Mouse (Mus musculus) brain, embryonic 14.5 days (tissue): ENCODE results near the gene Slc1a5. TPM values are rescaled to one million over a fixed set of nuclear protein-coding genes. Genes with fewer than 3 reads are reported as not detected.

ENCODE experiments used
- DNase-seq: peaks from one replicate; pipeline ENCODE4 v3.0.0-alpha.2; 2011; ENCODE audit warnings: low read depth
- CTCF ChIP-seq: fragments of 200-500 bp; IDR thresholded peaks from 2 replicates; pipeline ENCODE4 v1.5.1; 2012; ENCODE audit warnings: inconsistent platforms, mild to moderate bottlenecking, moderate library complexity, borderline replicate concordance; ENCODE audit not compliant: insufficient read depth, insufficient read length; ENCODE audit errors: extremely low read depth
- POLR2A ChIP-seq: fragments of 200-500 bp; IDR thresholded peaks from 2 replicates; pipeline ENCODE4 v1.6.1; 2012; ENCODE audit warnings: mild to moderate bottlenecking, inconsistent platforms, borderline replicate concordance; ENCODE audit not compliant: poor library complexity, insufficient read depth, insufficient read length, severe bottlenecking; ENCODE audit errors: extremely low read depth
- polyA plus RNA-seq: library from polyadenylated mRNA; depleted of rRNA; stranded (reverse); fragments of >200 nt; gene quantifications from 2 replicates; pipeline ENCODE4 v1.2.3, GENCODE M21; 2012

Gene Slc1a5
- polyA plus RNA-seq, 1 experiment, result 18.7 TPM

DNA sequence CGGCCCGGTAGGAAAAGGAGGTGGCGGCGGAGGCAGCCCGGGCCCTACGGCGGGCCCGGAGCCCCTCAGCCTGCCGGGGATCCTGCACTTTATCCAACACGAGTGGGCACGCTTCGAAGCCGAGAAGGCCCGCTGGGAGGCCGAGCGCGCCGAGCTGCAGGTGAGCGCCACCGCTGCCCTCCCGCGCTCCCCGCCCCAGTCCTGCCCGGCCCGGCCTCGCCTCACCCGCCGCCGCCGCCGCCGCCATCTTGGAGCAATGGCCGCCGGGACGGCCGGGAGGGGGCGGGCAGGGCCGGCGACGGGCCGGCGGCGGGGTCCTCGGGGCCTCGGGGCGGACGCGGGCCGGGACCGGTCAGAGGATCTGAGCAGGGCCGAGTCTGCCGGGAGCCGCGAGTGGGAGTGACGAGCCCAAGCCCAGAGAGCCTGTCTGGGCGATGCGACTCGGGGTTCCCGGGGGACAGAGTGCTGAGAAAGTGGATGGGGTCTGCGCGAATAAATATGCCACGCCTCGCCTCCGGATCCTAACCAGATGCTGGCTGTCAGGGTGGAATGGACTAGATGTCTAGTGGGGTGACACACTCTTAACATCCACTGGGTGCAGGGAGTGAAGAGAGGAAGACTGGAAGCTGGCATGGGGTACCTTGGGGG is 35.5 kb downstream of the Slc1a5 start, which contains the start of gene Fkrp:
TSS of gene Fkrp (minus strand) at position 258 of the 648 bp plus-strand sequence.
- no peak for TF ChIP-seq CTCF
- TF ChIP-seq POLR2A, result no peak
- DNase-seq, result peak; percentile 42

DNA sequence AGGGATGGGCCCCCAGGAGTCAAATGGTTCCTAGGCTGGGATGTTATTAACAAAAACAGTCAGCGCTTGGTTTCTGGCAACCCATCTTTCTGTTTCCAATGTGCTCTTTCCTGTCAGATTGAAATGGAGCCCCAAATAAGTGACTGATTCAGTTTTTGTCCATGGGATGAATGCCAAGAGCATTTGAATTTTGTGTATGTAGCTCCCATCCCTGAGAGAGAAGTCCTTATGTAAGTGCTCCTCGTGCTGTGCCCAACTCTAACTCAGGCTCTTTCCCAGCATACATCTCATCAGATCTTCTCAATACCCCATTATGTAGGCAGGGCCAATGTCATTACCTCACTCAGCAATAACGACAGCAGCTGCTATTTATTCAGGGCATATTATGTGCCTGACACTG is 36.6 kb downstream of the Slc1a5 start:
- TF ChIP-seq POLR2A (no peak), CTCF (no peak)
- peak; percentile 61 for DNase-seq

DNA sequence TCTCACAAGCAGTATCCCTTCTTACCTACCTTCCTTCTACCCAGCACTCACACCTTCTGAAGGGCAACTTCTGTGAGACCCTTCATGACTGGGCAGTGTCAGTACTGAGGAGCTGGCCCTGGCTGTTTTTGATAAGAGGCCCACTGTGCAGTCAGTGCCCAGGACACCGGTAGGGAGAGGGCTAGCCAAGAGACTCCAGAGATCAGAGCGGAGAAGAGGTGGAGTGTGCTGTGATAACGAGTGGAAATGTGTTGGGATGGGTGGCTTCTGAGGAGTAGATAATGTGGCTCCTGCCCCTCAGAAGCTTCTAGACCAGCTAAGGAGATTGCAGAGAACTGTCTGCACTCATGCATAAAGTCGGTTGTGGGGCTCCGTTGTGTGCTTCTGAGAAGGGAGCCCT is 38.7 kb downstream of the Slc1a5 start:
- DNase-seq, result no peak
- TF ChIP-seq CTCF, result no peak
- no peak for TF ChIP-seq POLR2A

DNA sequence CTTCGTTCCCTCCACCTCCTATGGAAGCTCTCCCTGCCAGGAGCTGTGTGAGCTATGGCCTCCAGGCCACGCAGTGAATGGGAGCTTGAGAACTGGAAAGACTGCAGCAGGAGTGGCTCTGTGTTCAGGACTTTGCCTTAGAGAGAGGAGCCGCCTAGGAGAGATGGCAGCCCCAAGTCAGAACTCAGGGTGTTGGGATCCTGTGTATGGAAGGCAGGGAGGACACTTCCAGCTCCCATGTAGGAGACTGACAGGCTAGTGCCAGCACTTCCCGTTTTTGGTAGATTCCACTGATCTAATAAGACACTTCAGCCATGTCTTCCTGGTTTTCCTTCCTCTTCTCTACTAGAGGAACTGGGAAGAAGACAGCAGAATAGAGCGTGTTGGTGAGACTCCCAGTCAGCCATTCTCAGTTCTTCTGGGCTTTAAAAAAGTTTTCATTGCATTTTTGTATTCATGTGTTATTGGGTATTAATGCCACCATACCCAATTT is 39.2 kb downstream of the Slc1a5 start:
- TF ChIP-seq POLR2A (no peak), CTCF (no peak)
- DNase-seq, result no peak

DNA sequence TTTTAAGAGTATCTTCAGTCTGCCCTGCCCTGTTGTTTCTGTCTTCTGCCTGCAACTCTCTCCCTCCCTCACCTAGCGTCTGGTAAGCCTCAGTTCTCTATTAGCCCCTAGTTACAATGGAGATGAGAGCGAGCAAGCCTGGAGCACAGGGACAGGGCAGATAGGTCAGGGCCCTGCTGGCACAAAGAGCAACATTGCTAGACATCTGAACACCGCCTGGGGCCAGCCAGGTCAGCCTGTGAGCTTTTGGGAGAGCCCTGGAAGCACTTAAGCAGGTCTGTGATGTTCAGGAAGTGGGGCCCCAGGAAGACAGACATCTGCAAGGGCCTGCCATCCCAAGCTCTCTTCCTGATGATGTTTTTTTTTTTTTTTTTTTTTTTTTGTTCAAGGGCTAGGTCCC is 40.0 kb downstream of the Slc1a5 start:
- no peak for DNase-seq
- TF ChIP-seq POLR2A (no peak), CTCF (no peak)

DNA sequence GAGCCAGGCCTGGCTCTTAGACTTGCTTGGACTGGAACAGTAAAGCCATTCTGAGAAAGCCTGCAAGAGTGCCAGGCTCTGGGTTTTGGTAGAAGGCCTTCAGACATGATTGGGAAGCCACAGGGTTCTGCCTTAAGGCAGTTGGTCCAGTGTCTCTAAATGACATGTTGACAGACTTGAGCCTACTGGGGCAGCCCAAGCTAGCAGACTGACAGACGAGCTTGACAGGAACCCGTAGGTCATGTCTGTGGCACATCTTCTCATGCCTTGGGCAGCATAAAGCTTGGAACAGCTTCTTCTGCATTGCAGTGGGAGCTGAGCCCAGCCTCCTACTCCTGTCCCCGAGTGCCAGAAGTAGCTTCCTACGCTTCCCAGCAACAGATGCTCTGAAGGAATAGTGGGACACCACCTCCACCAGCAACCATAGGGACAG is 40.5 kb downstream of the Slc1a5 start:
- no peak for DNase-seq
- no peak for TF ChIP-seq CTCF
- TF ChIP-seq POLR2A, result no peak

DNA sequence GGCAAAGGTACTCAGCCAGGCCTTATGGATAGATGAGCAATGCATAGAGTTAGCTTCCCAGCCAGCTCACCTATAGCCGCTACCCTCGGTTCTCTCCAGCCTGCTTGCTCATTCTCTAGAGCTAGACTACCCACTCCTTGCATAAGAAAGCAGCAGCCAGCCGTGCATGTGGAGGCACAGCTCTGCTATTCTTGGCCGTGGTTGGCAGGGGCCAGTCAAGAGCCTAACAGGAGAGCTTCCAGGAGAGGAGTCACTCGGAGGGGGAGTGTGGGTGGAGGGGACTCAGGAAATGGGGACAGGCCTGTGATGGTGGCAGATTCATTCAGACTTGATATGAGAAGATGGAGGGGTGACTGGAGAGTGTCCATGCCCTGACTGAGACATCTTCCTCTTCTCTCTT is 42.6 kb downstream of the Slc1a5 start:
- no peak for DNase-seq
- TF ChIP-seq CTCF, result no peak
- TF ChIP-seq POLR2A, result no peak

DNA sequence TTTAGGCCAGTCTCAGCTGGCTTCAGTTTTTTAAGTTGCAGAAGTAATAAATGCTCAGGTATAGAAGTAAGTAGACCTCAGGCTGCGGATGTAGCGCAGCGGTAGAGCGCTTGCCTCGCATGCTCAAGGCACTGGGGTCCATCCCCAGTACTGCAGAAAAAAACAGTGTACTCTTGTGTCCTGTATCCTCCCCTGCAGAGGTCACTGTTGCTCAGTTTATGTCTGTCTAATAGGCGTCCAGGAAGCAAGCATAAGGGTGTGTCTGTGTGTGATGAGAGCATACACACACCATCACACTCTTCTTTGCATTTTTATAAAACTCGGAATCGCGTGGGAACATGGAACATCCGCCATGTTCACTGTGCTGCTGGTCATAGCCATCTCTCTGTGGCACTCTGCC is 44.6 kb downstream of the Slc1a5 start:
- TF ChIP-seq POLR2A, result no peak
- TF ChIP-seq CTCF, result peak; percentile 23; the same call in 1 of the 2 replicates
- DNase-seq, result no peak

DNA sequence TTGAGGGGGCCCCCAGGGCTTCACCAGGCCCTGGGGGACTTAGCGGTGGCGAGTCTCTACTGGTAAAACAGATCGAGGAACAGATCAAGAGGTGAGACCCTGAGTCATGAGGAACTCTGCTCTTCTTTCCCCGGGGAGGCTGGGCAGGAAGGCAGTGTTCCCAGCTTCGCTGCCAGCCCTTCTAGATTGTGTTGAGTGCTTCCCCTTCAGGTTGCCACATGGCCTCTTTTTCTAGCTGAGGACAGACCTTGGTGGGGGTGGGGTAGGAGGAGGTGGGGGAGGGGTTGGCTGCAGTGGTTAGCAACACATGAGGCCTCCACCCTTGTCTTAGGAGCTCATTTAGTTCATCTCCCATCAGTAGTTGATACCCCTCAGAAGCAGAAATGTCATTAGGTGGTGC is 45.4 kb downstream of the Slc1a5 start:
- DNase-seq, result no peak
- TF ChIP-seq CTCF, result no peak
- no peak for TF ChIP-seq POLR2A

DNA sequence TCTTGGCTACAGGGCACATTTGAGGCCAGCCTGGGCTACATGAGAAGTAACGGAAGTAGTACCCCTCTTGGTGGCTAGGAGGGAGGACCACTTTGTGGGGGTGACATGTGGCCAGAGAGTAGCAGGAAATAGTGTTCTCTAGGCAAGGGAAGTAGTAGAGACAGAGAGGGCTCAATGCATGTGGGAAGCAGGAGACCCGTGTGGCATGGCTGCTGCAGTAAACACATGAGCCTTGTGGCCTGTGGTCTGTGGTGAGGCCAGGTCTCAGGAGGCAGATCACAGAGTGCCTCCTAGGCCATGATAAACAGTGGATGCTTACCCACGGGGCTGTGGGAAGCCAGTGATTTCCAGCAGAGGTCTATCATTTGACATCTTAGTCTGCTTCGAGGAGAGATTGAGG is 46.1 kb downstream of the Slc1a5 start:
- DNase-seq, result no peak
- TF ChIP-seq CTCF, result no peak
- no peak for TF ChIP-seq POLR2A

DNA sequence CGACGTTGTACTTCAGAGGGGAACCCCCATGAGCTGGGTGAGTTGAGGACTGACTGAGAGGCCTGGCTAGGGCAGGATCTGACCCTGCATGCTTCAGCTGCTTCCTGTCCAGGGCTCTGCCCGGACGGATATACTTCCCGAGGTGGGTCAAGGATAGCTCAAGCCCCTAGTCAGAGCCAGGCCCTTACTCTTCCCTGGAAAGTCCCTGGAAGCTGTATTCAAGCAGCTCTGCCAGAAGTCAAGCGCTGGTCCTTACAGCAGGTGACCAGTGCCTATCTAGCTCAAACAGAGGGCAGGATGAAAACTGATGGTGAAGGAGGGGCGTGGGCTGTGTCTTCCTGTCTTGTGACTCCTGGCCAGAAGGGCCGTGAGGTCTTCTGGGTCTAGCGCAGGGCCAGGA is 49.3 kb downstream of the Slc1a5 start:
- DNase-seq, result no peak

More for the DNA sequence above, 49.3 kb downstream of the Slc1a5 start:
- no peak for TF ChIP-seq POLR2A
- TF ChIP-seq CTCF, result no peak
